Comparison of ENCODE assay signal across 26 mouse cellular contexts in the genomic region with DNA sequence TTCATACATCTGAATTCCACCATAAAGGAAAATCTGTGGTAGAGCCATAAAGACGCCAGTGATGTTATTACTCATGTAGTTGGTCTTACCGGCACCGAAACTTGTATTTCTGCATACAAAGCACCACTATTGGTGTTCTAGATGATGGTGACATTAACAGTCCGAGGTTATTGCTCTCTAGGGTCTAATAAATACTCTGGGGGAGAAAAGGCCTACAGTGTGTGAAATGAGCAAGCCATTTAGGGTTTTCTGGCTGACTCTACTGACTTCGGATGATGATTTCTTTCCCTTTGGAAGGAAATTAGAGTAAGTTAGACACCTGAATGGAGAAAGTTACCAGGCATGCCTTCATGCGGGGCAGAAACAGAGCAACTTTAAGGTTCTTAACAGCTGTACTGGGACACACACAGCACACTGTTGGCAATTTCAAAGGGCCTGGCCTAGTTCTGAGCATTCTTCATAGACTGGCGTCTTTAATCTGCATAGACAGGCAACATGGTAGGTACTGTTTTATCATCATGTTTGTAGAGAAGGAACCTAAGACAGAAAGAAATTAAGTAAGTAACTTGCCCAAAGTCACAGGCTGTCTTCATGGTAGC.
"Had no signal": no experiment of that assay in that cellular context is flagged by ENCODE, and none has a peak within 500 bp of the region (broad histone marks: within the 10 kb centered on the region; RNA-seq: fewer than 3 reads in every experiment).

No protein-coding gene starts in this region.

- H3K4me2 ChIP-seq: heart, embryonic 11.5 days; heart, embryonic 13.5 days; heart, embryonic 15.5 days; hindbrain, embryonic 12.5 days; hindbrain, embryonic 14.5 days; intestine, embryonic 15.5 days; liver, embryonic 12.5 days had no signal

- DNase-seq: forebrain, postnatal 0 days; gastrocnemius, postnatal 14 days; gastrocnemius, postnatal 36 days; heart, adult 11 months; heart, adult 2 months; heart, postnatal 14 days; heart, postnatal 4 days; kidney, adult 18-20 months; kidney, adult 8-10 months; kidney, postnatal 10 days; kidney, postnatal 25 days; kidney, postnatal 4 days had no signal

- H3K27ac ChIP-seq: heart, adult 2 months; heart, embryonic 13.5 days; heart, embryonic 15.5 days; hindbrain, embryonic 10.5 days; hindbrain, embryonic 12.5 days; hindbrain, embryonic 14.5 days; intestine, embryonic 15.5 days; layer of hippocampus, adult 2 months; left cerebral cortex, adult 2 months; liver, embryonic 12.5 days; liver, embryonic 14.5 days had no signal

- H3K4me1 ChIP-seq: heart, embryonic 15.5 days; hindbrain, embryonic 10.5 days; hindbrain, embryonic 12.5 days; intestine, embryonic 15.5 days; liver, embryonic 12.5 days had no signal

- H3K36me3 ChIP-seq: heart, embryonic 13.5 days; heart, embryonic 15.5 days; hindbrain, embryonic 10.5 days; hindbrain, embryonic 12.5 days; intestine, embryonic 15.5 days; liver, embryonic 12.5 days had no signal

- ATAC-seq: forebrain, postnatal 0 days; hindbrain, embryonic 16.5 days; inflammation-experienced regulatory T-cells, adult 6 months; intestine, embryonic 15.5 days; intestine, postnatal 0 days; liver, embryonic 12.5 days had no signal

- H3K9me3 ChIP-seq: heart, embryonic 13.5 days; heart, embryonic 15.5 days; hindbrain, embryonic 10.5 days; hindbrain, embryonic 12.5 days; intestine, embryonic 15.5 days; liver, embryonic 12.5 days had no signal

- H3K4me3 ChIP-seq: heart, adult 2 months; heart, embryonic 13.5 days; heart, embryonic 15.5 days; hindbrain, embryonic 10.5 days; hindbrain, embryonic 12.5 days; intestine, embryonic 15.5 days; layer of hippocampus, adult 2 months; left cerebral cortex, adult 2 months; liver, embryonic 12.5 days had no signal

- H3K27me3 ChIP-seq: heart, embryonic 13.5 days; heart, embryonic 15.5 days; intestine, embryonic 15.5 days; liver, embryonic 12.5 days had no signal

- H3K9ac ChIP-seq: forebrain, postnatal 0 days; heart, embryonic 13.5 days; heart, embryonic 15.5 days; hindbrain, embryonic 12.5 days; hindbrain, embryonic 14.5 days; intestine, embryonic 15.5 days; liver, embryonic 12.5 days; liver, embryonic 14.5 days had no signal
